11 mouse cellular contexts compared by ENCODE assay signal in the genomic region with DNA sequence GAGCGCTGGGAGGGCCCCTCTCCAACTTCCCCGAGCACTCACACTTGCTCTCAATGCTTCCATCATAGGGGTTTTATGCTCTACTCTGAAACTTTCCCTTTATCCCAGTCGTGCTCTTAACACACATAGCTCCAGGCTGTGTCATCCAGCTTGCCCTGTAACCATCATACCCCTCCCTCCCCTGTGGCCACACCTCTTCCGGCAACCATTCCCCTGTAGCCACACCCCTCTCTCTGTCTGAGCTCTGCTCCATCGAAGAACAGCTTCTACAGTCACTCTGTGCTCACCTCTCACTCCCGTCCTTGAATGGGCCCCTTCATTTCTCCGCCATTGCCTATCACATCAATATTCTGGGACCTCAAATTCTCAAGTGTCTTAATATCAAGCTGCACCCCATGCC.
DNase-seq lines count a peak whose midpoint lies in the region; ATAC-seq and TF ChIP-seq lines count a peak whose summit lies in the region.
"Had no signal": no experiment of that assay in that cellular context is flagged by ENCODE, and none has a peak within 500 bp of the region (broad histone marks: within the 10 kb centered on the region; RNA-seq: fewer than 3 reads in every experiment).

No protein-coding gene starts in this region.

- H3K4me1 ChIP-seq in kidney, adult 2 months (ENCODE audit: control insufficient read depth, insufficient read depth, low read length): peaks cover 4% of the 10 kb centered on the region

- 53% methylated on average over 7 of the region's 7 CpGs for WGBS in kidney, adult 2 months

- peak; percentile 14 for DNase-seq in kidney, adult 2 months
- DNase-seq in kidney, adult 9 months: no peak
- peak; percentile 86 for DNase-seq in 3T3-L1 (ENCODE audit: low read depth, low spot score)
- no peak for DNase-seq in spleen, adult 12 weeks (ENCODE audit: low spot score)
- DNase-seq: gastrocnemius, postnatal 10 days; kidney, postnatal 25 days; thymus, adult 2 months had no signal

- H3K36me3 ChIP-seq in kidney, adult 2 months (ENCODE audit: control insufficient read depth, insufficient read depth, low read length): no peaks in the 10 kb centered on the region

- TF ChIP-seq CTCF in kidney, adult 2 months (conservative IDR thresholded peaks at IDR 0.05; ENCODE audit: insufficient read depth, insufficient read length, low read depth, low read length): no peak

- no peak overlapping the region for H3K4me3 ChIP-seq in kidney, adult 2 months (ENCODE audit: insufficient read depth, low read depth, low read length)
- H3K4me3 ChIP-seq: limb, embryonic 13.5 days had no signal

- H3K27me3 ChIP-seq in kidney, adult 2 months (replicated peaks; ENCODE audit: control insufficient read depth, insufficient read depth, low read length): no peaks in the 10 kb centered on the region
- H3K27me3 ChIP-seq: limb, embryonic 13.5 days had no signal

- no peak overlapping the region for H3K27ac ChIP-seq in kidney, adult 2 months (ENCODE audit: insufficient read depth, low read depth, low read length)
- H3K27ac ChIP-seq: limb, embryonic 13.5 days had no signal

- ATAC-seq in CD4-positive, CD25-positive, alpha-beta regulatory T cell, adult 4 months: peak; percentile 54
- ATAC-seq in erythroblast, adult 5-6 weeks (replicated peaks; ENCODE audit: low FRiP score, poor library complexity, severe bottlenecking): 0 out of 2 replicates have a peak, but pooled peaks have one; percentile 41
- ATAC-seq in cerebellum, adult (ENCODE audit: insufficient number of reproducible peaks, low FRiP score, low TSS enrichment): no peak

- TF ChIP-seq POLR2A in kidney, adult 2 months (IDR thresholded peaks at IDR 0.05; ENCODE audit: low read depth, low read length): no peak

Comparison
In these comparisons a context has a peak if more than half of its experiments do, and no peak if none do; other contexts are left out.
1. DNase-seq: peak in kidney, adult 2 months (single experiment) and 3T3-L1 (single experiment); none in kidney, adult 9 months (single experiment) and spleen, adult 12 weeks (single experiment).